Mouse (Mus musculus) midbrain, postnatal 0 days (tissue): ENCODE data around the gene Gm9964. TPM values are rescaled to one million over a fixed set of nuclear protein-coding genes. Genes with fewer than 3 reads are reported as not detected.
"Not testable (repeated sequence)": the region's sequence is repeated elsewhere in the genome, so short reads cannot be mapped to it uniquely, and the experiment has no call there.

Experiments
- ATAC-seq: fragments of 200-750 bp; cut with Nextera tagmentation; 2 replicates; pipeline ENCODE4 v1.8.0; 2017; ENCODE audit warnings: moderate number of reproducible peaks, mild to moderate bottlenecking, moderate TSS enrichment, moderate library complexity; ENCODE audit not compliant: low FRiP score
- DNase-seq: peaks from one replicate; pipeline ENCODE4 v3.0.0-alpha.2; 2015; ENCODE audit warnings: low spot score
- H3K27ac ChIP-seq: fragments of 300-500 bp; sonication (generic); 2 replicates; pipeline ENCODE4 v1.5.1; 2014; ENCODE audit warnings: low read depth, mild to moderate bottlenecking, low read length, mixed read lengths
- H3K27me3 ChIP-seq: fragments of 300-500 bp; sonication (generic); 2 replicates; pipeline ENCODE4 v1.6.1; 2014; ENCODE audit warnings: low read length, control low read depth, mixed read lengths; ENCODE audit not compliant: insufficient read depth
- H3K36me3 ChIP-seq: fragments of 300-500 bp; sonication (generic); 2 replicates; pipeline ENCODE4 v1.6.1; 2014; ENCODE audit warnings: low read length, control low read depth, mixed read lengths; ENCODE audit not compliant: insufficient read depth
- H3K4me1 ChIP-seq: fragments of 300-500 bp; sonication (generic); 2 replicates; pipeline ENCODE4 v1.6.1; 2014; ENCODE audit warnings: mild to moderate bottlenecking, control low read depth, antibody characterized with exemption, low read length, mixed read lengths; ENCODE audit not compliant: insufficient read depth
- H3K4me2 ChIP-seq: fragments of 300-500 bp; sonication (generic); 2 replicates; pipeline ENCODE4 v1.6.1; 2014; ENCODE audit warnings: low read depth, mild to moderate bottlenecking, low read length, mixed read lengths; ENCODE audit not compliant: poor library complexity, severe bottlenecking
- H3K4me3 ChIP-seq: fragments of 300-500 bp; sonication (generic); 2 replicates; pipeline ENCODE4 v1.5.1; 2014; ENCODE audit warnings: low read depth, mild to moderate bottlenecking, low read length, moderate library complexity
- H3K9ac ChIP-seq: fragments of 300-500 bp; sonication (generic); replicated peaks from 2 replicates; pipeline ENCODE4 v1.6.1; 2014; ENCODE audit warnings: mild to moderate bottlenecking, low read length, moderate library complexity, mixed read lengths; ENCODE audit not compliant: poor library complexity, severe bottlenecking
- H3K9me3 ChIP-seq: fragments of 300-500 bp; sonication (generic); 2 replicates; pipeline ENCODE4 v1.6.1; 2016; ENCODE audit warnings: low read length, control low read depth
- CTCF ChIP-seq: IDR thresholded peaks from 2 replicates; pipeline ENCODE4 v1.5.1; 2016; ENCODE audit warnings: antibody characterized with exemption, mild to moderate bottlenecking
- WGBS: fragments of 180-500 bp; shearing (Covaris S2); extraction: QIAGEN DNeasy Blood & Tissue Kit; methylation state at CpG from one replicate; pipeline ENCODE4 v1.1.7; 2014; 5-methylcytosine and 5-hydroxymethylcytosine counted together
- polyA plus RNA-seq: library from polyadenylated mRNA; unstranded; fragments of >200 nt; fragmentation: Nextera tagmentation; extraction: Ambion mirVana; gene quantifications from 2 replicates; pipeline ENCODE4 v1.2.1, GENCODE M21; 2015
- total RNA-seq: library from RNA; depleted of rRNA; stranded (reverse); fragments of >200 nt; gene quantifications from 2 replicates; pipeline ENCODE4 v1.2.3, GENCODE M21; 2014

Gene Gm9964
- total and polyA plus RNA-seq, 2 experiments from 2014 or later, result 0.22 TPM; not detected in 1

- Histone ChIP-seq H3K4me3 (no peak overlapping the region), H3K9ac (no peak overlapping the region), H3K9me3 (no peaks in the 10 kb centered on the region), H3K27me3 (no peaks in the 10 kb centered on the region), H3K4me2 (no peak overlapping the region), H3K4me1 (no peaks in the 10 kb centered on the region), H3K36me3 (no peaks in the 10 kb centered on the region), H3K27ac (no peak overlapping the region)
- 84% methylated on average over 9 of the region's 9 CpGs for WGBS
- no peak for ATAC-seq
- DNase-seq, result no peak
- TF ChIP-seq CTCF, result no peak
Measured at GRCm38 (mm10) chr11:79305697-79306340, 9.1 kb upstream of the Gm9964 start.

GRCm38 (mm10) chr11:79304245-79304644, 7.5 kb upstream of the Gm9964 start:
- H3K27ac ChIP-seq, H3K4me2 ChIP-seq, H3K9me3 ChIP-seq, DNase-seq, ATAC-seq, H3K36me3 ChIP-seq, H3K4me3 ChIP-seq, H3K4me1 ChIP-seq, H3K9ac ChIP-seq, H3K27me3 ChIP-seq: not testable (repeated sequence)
- WGBS, result 85% methylated on average over 4 of the region's 4 CpGs

GRCm38 (mm10) chr11:79303109-79303508, 6.4 kb upstream of the Gm9964 start:
- 73% methylated on average over 6 of the region's 6 CpGs for WGBS
- ATAC-seq, result no peak

GRCm38 (mm10) chr11:79299719-79300431, 3.2 kb upstream of the Gm9964 start:
- peak; percentile 10 for DNase-seq
- no peaks in the 10 kb centered on the region for H3K27me3 ChIP-seq
- ATAC-seq, result no peak
- H3K4me3 ChIP-seq, result no peak overlapping the region
- H3K4me2 ChIP-seq, result no peak overlapping the region
- H3K27ac ChIP-seq, result no peak overlapping the region
- 80% methylated on average over 9 of the region's 9 CpGs for WGBS
- H3K9ac ChIP-seq, result no peak overlapping the region
- no peaks in the 10 kb centered on the region for H3K36me3 ChIP-seq
- H3K4me1 ChIP-seq, result no peaks in the 10 kb centered on the region
- H3K9me3 ChIP-seq, result no peaks in the 10 kb centered on the region
- peak; percentile 52 for TF ChIP-seq CTCF

More at GRCm38 (mm10) chr11:79303109-79303508, 6.4 kb upstream of the Gm9964 start:
- H3K27me3 ChIP-seq, result no peaks in the 10 kb centered on the region
- DNase-seq, result no peak
- no peak overlapping the region for H3K4me2 ChIP-seq
- no peak overlapping the region for H3K27ac ChIP-seq
- H3K9ac ChIP-seq, result no peak overlapping the region
- no peaks in the 10 kb centered on the region for H3K9me3 ChIP-seq
- H3K36me3 ChIP-seq, result no peaks in the 10 kb centered on the region
- TF ChIP-seq CTCF, result no peak
- no peak overlapping the region for H3K4me3 ChIP-seq
- no peaks in the 10 kb centered on the region for H3K4me1 ChIP-seq

- DNase-seq (peak; percentile 64), ATAC-seq (no peak)
- 49% methylated on average over 1 of the region's 1 CpGs for WGBS
- Histone ChIP-seq H3K4me3 (no peak overlapping the region), H3K27ac (no peak overlapping the region), H3K4me2 (no peak overlapping the region), H3K4me1 (no peaks in the 10 kb centered on the region), H3K27me3 (no peaks in the 10 kb centered on the region), H3K36me3 (no peaks in the 10 kb centered on the region), H3K9ac (no peak overlapping the region), H3K9me3 (no peaks in the 10 kb centered on the region)
- peak; percentile 95 for TF ChIP-seq CTCF
Measured at GRCm38 (mm10) chr11:79296167-79296566, 539 bp downstream of the Gm9964 start.

- Histone ChIP-seq H3K9me3 (no peaks in the 10 kb centered on the region), H3K4me2 (no peak overlapping the region), H3K36me3 (no peaks in the 10 kb centered on the region), H3K4me3 (no peak overlapping the region), H3K4me1 (no peaks in the 10 kb centered on the region), H3K27me3 (no peaks in the 10 kb centered on the region), H3K9ac (no peak overlapping the region), H3K27ac (no peak overlapping the region)
- no peak for ATAC-seq
- DNase-seq, result peak; percentile 37
- 50% methylated on average over 1 of the region's 1 CpGs for WGBS
- no peak for TF ChIP-seq CTCF
Measured at GRCm38 (mm10) chr11:79293971-79294370, 2.7 kb downstream of the Gm9964 start.
